Mouse (Mus musculus): ENCODE measurements around the gene Ppif. TPM values are rescaled to one million over a fixed set of nuclear protein-coding genes. Genes with fewer than 3 reads are reported as not detected.

Gene Ppif
- total and polyA plus RNA-seq, 3 experiments = 29.1 to 106 (median 52.9) TPM

DNA sequence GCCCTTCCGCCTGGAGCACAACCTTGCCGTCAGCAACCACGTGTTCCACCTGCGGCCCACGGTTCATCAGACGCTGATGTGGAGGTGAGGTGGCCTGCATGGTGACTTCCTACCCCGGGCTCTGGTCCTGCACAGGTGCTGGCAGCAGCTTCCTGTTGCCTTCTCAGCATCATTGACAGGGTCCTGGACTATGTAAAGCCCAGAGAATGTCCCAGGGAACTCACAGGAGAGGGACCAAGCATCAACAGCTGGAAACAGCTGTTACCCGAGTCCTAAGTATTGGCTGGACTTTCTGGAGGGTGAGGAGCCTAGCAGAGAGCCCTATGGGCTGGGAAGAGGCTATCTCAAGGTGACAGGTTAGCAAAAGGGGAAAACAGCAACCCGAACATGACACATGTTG, 42.0 kb upstream of the Ppif start:
- Histone ChIP-seq H3K4me1 (ENCODE audit: control insufficient read depth in 1 of 2, insufficient read depth in 2 of 2) (peaks cover 0 to 13% of the 10 kb centered on the region in 2 experiments; a peak in 2 of 4 replicates), H3K9ac (ENCODE audit: insufficient read depth, low read depth) (no peak overlapping the region), H3K4me2 (ENCODE audit: insufficient read depth, low read depth, poor library complexity, severe bottlenecking) (no peak overlapping the region), H3K36me3 (replicated peaks in 1 of 2; ENCODE audit: control insufficient read depth in 1 of 2, insufficient read depth in 1 of 2, low read length in 1 of 2) (peaks cover 93 to 99% of the 10 kb centered on the region in 2 experiments), H3K9me3 (replicated peaks; ENCODE audit: low read length) (no peaks in the 10 kb centered on the region), H3K4me3 (replicated peaks in 1 of 3; ENCODE audit: low read depth in 2 of 3, low read length in 2 of 3, poor library complexity in 1 of 3) (no peak overlapping the region), H3K27ac (ENCODE audit: insufficient read depth, low read depth) (no peak overlapping the region), H3K27me3 (replicated peaks) (no peaks in the 10 kb centered on the region), H3K79me2 (replicated peaks; ENCODE audit: control insufficient read depth, extremely low read depth, insufficient read depth, poor library complexity, severe bottlenecking) (no peaks in the 10 kb centered on the region)
- in situ Hi-C loops (cut with MboI; ENCODE audit: low pct_ligation_motif_present, low pct_unique_long_range_greater_than_20kb, low sequenced_read_pairs) = no loop called here
- no peak for TF ChIP-seq TCF12 (IDR thresholded peaks at IDR 0.05; ENCODE audit: low read depth, low read length)
- no peak for TF ChIP-seq HCFC1 (IDR thresholded peaks at IDR 0.05; ENCODE audit: low read depth, low read length)
- TF ChIP-seq ZKSCAN1 (IDR thresholded peaks at IDR 0.05; ENCODE audit: borderline replicate concordance, low read depth, low read length) = no peak
- TF ChIP-seq GABPA (IDR thresholded peaks at IDR 0.05; ENCODE audit: insufficient replicate concordance, low read depth, low read length) = no peak
- TF ChIP-seq E2F4 (IDR thresholded peaks at IDR 0.05; ENCODE audit: insufficient replicate concordance, low read depth, low read length) = no peak
- TF ChIP-seq IRF4 (IDR thresholded peaks at IDR 0.05; ENCODE audit: low read depth, low read length) = no peak
- TF ChIP-seq JUND (conservative IDR thresholded peaks at IDR 0.05; ENCODE audit: low read depth, low read length) = no peak
- TF ChIP-seq USF2 (conservative IDR thresholded peaks at IDR 0.05; ENCODE audit: low read depth, low read length) = no peak
- dilution Hi-C loops (cut with MboI; ENCODE audit: extremely low pct_ligation_motif_present, extremely low pct_unique_long_range_greater_than_20kb, low sequenced_read_pairs) = no loop called here
- DNase-seq (ENCODE audit: extremely low read depth) = no peak

DNA sequence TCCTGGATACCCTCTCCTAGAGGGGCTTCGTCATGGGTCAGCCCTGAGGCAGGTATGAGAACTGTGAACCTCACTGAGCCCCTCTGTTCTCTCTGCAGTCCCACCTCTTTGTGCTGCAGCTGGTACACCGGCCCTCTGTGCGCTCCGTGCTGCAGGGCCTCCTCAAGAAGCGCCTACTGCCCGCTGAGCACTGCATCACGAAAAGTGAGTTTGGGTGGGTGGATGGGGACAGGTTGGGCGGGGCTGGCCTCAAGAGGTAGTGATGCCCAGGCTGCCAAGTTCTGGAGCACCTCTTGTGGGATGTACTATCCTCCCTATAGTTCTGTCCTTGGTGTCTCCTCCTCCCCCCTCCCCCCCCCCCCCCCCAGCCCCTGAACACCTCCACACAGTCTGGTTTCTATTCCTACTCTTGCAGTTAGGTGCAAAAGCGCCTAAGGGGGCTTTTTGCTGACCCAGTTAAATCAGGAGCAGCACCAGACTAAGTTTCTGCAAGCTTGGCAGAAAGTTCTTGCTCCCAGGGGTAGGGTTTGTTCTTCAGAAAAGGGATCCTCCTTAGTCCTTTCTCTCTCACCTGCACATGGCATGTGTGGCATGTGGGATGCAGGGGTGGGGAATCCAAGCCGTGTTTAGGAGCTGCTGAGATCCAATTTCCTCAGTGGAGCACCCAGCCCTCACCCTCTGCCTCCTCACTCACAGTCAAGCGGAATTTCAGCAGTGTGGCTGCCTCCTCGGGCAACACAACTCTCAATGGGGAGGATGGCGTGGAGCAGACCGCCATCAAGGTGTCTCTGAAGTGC, 39.4 kb upstream of the Ppif start:
- H3K36me3 ChIP-seq (replicated peaks in 1 of 2; ENCODE audit: control insufficient read depth in 1 of 2, insufficient read depth in 1 of 2, low read length in 1 of 2) = peaks cover 95 to 99% of the 10 kb centered on the region in 2 experiments
- TF ChIP-seq JUN (IDR thresholded peaks at IDR 0.05; ENCODE audit: insufficient read depth, low read depth, low read length) (no peak), ZNF384 (IDR thresholded peaks at IDR 0.05; ENCODE audit: low read depth, low read length) (no peak), MYC (IDR thresholded peaks at IDR 0.05; ENCODE audit: low read depth, low read length) (no peak), USF1 (IDR thresholded peaks at IDR 0.05; ENCODE audit: low read depth, low read length) (no peak), ELF1 (IDR thresholded peaks at IDR 0.05; ENCODE audit: low read depth, low read length) (no peak), POLR2A (IDR thresholded peaks at IDR 0.05; ENCODE audit: low read depth, low read length) (no peak), PAX5 (IDR thresholded peaks at IDR 0.05; ENCODE audit: low read length) (no peak), RAD21 (IDR thresholded peaks at IDR 0.05; ENCODE audit: low read depth, low read length) (no peak), JUND (conservative IDR thresholded peaks at IDR 0.05; ENCODE audit: low read depth, low read length) (no peak), MAFK (IDR thresholded peaks at IDR 0.05; ENCODE audit: insufficient replicate concordance, low read length) (no peak), UBTF (IDR thresholded peaks at IDR 0.05; ENCODE audit: low read depth, low read length) (no peak), MEF2A (IDR thresholded peaks at IDR 0.05; ENCODE audit: borderline replicate concordance, low read depth, low read length) (no peak), USF2 (conservative IDR thresholded peaks at IDR 0.05; ENCODE audit: low read depth, low read length) (no peak), RCOR1 (conservative IDR thresholded peaks at IDR 0.05; ENCODE audit: low read depth, low read length) (no peak), CTCF (conservative IDR thresholded peaks at IDR 0.05 in 1 of 2, IDR thresholded peaks at IDR 0.05 in 1 of 2; ENCODE audit: low read depth in 2 of 2, low read length in 2 of 2) (no peak), IRF4 (IDR thresholded peaks at IDR 0.05; ENCODE audit: low read depth, low read length) (no peak), SIN3A (IDR thresholded peaks at IDR 0.05; ENCODE audit: low read length) (no peak), ETS1 (conservative IDR thresholded peaks at IDR 0.05; ENCODE audit: low read depth, low read length) (no peak), POLR2AphosphoS2 (IDR thresholded peaks at IDR 0.05; ENCODE audit: low read depth, low read length) (no peak), MXI1 (IDR thresholded peaks at IDR 0.05; ENCODE audit: low read depth, low read length) (no peak)
- no peaks in the 10 kb centered on the region for H3K79me2 ChIP-seq (replicated peaks; ENCODE audit: control insufficient read depth, extremely low read depth, insufficient read depth, poor library complexity, severe bottlenecking)
- H3K27ac ChIP-seq (ENCODE audit: insufficient read depth, low read depth) = no peak overlapping the region
- H3K4me2 ChIP-seq (ENCODE audit: insufficient read depth, low read depth, poor library complexity, severe bottlenecking) = no peak overlapping the region
- in situ Hi-C loops (cut with MboI; ENCODE audit: low pct_ligation_motif_present, low pct_unique_long_range_greater_than_20kb, low sequenced_read_pairs) = no loop called here
- dilution Hi-C loops (cut with MboI; ENCODE audit: extremely low pct_ligation_motif_present, extremely low pct_unique_long_range_greater_than_20kb, low sequenced_read_pairs) = no loop called here
- H3K9me3 ChIP-seq (replicated peaks; ENCODE audit: low read length) = no peaks in the 10 kb centered on the region
- no peak for DNase-seq (ENCODE audit: extremely low read depth)
- H3K4me1 ChIP-seq (ENCODE audit: control insufficient read depth in 1 of 2, insufficient read depth in 2 of 2) = peaks cover 0 to 10% of the 10 kb centered on the region in 2 experiments; a peak in 2 of 4 replicates
- no peak overlapping the region for H3K4me3 ChIP-seq (replicated peaks in 1 of 3; ENCODE audit: low read depth in 2 of 3, low read length in 2 of 3, poor library complexity in 1 of 3)
- H3K27me3 ChIP-seq (replicated peaks) = no peaks in the 10 kb centered on the region
- H3K9ac ChIP-seq (ENCODE audit: insufficient read depth, low read depth) = no peak overlapping the region
